Mouse (Mus musculus): ENCODE results near the gene Olfr362.
"Not testable (repeated sequence)": the region's sequence is repeated elsewhere in the genome, so short reads cannot be mapped to it uniquely, and the experiment has no call there.

The Olfr362 gene

GRCm38 (mm10) chr2:37117810-37118209 lies at the start of gene Olfr362:
TSS of gene Olfr362 (minus strand) at chr2:37117910.
- DNase-seq (ENCODE audit: low spot score), result no peak

GRCm38 (mm10) chr2:37139022-37139421 lies 21.3 kb upstream of the Olfr362 start, which contains the start of gene Olfr364-ps1:
TSS of gene Olfr364-ps1 (plus strand) at chr2:37139322.
- no peak for DNase-seq (ENCODE audit: low spot score)

- DNase-seq (ENCODE audit: low spot score), result not testable (repeated sequence)
Measured at GRCm38 (mm10) chr2:37089190-37089589, 28.5 kb downstream of the Olfr362 start, which contains the start of gene Olfr361. TSS of gene Olfr361 (minus strand) at chr2:37089290.

DNA sequence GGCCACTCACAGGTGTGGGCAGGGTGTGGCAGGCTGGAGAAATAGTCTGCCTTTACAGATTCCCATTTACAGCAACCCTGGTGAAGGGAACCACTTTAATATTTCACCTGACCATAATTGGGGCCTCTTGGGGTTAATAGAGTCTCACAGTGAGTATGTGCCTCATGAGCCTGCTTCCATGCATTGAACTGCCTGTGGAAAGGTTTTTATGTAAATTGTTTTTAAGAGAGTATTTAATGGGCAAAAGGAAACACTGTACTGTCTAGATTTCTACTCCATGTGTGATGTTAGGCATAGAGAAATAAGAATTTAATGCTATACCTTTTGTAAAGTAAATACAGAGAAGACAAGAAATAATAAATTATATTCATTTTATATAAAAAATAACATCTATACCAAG lies 52.3 kb downstream of the Olfr362 start, which contains the start of gene Olfr360:
TSS of gene Olfr360 (plus strand) at position 301 of the 400 bp plus-strand sequence.
- no peak for DNase-seq (ENCODE audit: low spot score)

All from layer of hippocampus, adult 9-10 months (tissue).